Mouse (Mus musculus): ENCODE measurements at regions not wholly inside any gene's neighbourhood (a gene's known extent, or its start where the extent isn't known, plus 50 kb on each side); places are given as distances from the start of the nearest gene placed in this dataset.
A peak's percentile ranks its signal among the peaks of the same experiment; 100 is the strongest.

DNA sequence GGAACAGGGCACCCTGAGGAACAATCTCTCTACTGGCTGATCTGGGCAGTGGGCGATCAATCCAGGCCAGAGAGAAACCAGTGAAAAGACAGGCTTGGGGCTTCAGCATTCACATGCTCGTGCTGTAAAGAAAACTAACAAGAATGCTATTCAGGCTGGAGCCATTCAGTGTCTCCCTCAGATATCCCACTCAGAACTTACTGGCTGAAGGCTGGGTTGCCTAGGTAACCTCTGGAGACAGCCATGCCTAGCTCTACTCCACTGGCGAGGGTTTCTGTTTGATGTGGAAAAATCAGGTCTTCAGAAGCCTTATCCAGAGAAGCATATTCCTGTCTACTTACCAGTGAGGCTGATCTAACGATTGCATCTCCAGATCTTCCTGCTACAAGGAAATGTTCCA is 87.8 kb downstream of the 1700020N01Rik start:
- 69% methylated on average over 4 of the region's 4 CpGs for WGBS
- Histone ChIP-seq H3K4me1 (ENCODE audit: control insufficient read depth, insufficient read depth, insufficient read length, low read length) (peaks cover 4% of the 10 kb centered on the region; the same call in 1 of the 2 replicates), H3K4me3 (ENCODE audit: low read depth, low read length) (no peak overlapping the region), H3K27ac (ENCODE audit: insufficient read depth, low read depth, low read length) (no peak overlapping the region), H3K27me3 (ENCODE audit: control insufficient read depth, insufficient read depth, low read length) (no peaks in the 10 kb centered on the region), H3K36me3 (ENCODE audit: control insufficient read depth, insufficient read depth, low read length) (no peaks in the 10 kb centered on the region)
- TF ChIP-seq CTCF (IDR thresholded peaks at IDR 0.05; ENCODE audit: extremely low read depth, insufficient read length, insufficient replicate concordance, low read depth, low read length): no peak
- TF ChIP-seq POLR2A (IDR thresholded peaks at IDR 0.05; ENCODE audit: low read depth, low read length): no peak

DNA sequence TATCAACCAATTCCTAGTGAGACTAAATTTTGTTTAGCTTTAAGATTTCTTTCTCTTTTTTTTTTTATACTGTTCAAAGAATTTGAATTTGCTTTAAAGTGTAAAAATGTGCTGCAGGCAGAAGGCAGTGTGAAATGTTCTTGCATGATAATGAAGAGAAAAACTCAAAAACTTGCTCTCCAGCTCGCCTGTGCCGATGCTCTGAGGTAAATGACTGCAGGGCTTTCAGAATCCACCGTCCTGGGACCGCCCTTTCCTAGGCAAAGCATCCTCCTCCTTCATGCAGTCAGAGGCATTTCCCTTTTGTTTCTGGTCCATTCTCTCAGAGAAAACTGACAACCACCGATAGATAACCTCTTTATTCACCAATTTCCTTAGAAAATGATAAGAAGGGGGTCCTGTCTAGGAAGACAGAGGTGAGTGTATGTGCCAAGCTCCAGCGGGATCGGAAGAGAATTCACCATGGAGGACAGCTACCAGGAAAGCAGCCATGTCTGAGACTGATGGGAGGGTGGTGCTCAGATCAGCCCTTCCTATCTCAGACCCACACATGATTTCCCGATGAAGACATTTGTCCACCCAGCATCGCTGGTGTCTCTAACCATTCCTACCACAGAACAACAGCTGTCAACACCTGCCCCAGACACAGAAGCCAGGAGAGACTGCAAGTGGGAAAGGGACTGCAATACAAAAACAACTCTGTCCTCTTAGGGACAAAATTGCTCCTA is 91.5 kb downstream of the 1700020N01Rik start:
- TF ChIP-seq POLR2A (IDR thresholded peaks at IDR 0.05; ENCODE audit: low read depth, low read length) (no peak), CTCF (IDR thresholded peaks at IDR 0.05; ENCODE audit: extremely low read depth, insufficient read length, insufficient replicate concordance, low read depth, low read length) (no peak)
- peaks cover 9% of the 10 kb centered on the region; the same call in 1 of the 2 replicates for H3K4me1 ChIP-seq (ENCODE audit: control insufficient read depth, insufficient read depth, insufficient read length, low read length)

DNA sequence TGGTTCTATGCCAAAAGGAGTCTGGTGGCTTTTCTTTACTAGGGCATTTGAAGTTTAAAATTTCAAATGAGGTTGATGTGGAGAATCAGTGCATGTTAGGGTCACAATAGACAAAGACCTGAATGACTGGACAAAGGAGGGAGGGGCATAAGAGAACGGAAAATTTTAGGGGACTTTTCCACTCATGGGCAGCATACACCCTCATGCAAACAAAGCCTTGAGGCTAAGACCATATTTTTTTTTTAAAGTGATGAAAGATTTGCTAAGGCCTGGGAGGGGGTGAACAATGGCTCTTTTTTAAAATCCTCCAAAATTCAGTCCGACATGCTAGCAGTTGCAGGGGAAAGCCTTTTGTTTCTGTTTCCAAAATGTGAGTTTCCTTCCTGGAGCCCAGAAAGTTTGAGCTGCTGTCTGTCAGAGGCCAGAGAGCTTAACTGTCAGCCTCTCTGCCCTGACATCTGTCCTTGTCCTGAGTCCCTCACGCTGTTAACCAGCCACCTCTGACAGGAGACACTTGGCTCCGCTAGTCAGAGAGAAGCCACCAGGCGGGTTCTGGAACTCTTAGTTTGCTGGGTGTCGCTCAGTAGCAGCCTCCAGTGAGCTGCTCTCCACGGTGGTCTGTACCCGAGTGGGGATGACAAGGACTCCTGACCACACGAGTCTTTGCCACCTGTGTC is 92.3 kb downstream of the 1700020N01Rik start:
- Histone ChIP-seq H3K36me3 (ENCODE audit: control insufficient read depth, insufficient read depth, low read length) (no peaks in the 10 kb centered on the region), H3K27me3 (ENCODE audit: control insufficient read depth, insufficient read depth, low read length) (no peaks in the 10 kb centered on the region), H3K4me3 (ENCODE audit: low read depth, low read length) (no peak overlapping the region), H3K4me1 (ENCODE audit: control insufficient read depth, insufficient read depth, insufficient read length, low read length) (peaks cover 9% of the 10 kb centered on the region; the same call in 1 of the 2 replicates), H3K27ac (ENCODE audit: insufficient read depth, low read depth, low read length) (peak overlapping the region; percentile 64)
- no peak for TF ChIP-seq POLR2A (IDR thresholded peaks at IDR 0.05; ENCODE audit: low read depth, low read length)
- TF ChIP-seq CTCF (IDR thresholded peaks at IDR 0.05; ENCODE audit: extremely low read depth, insufficient read length, insufficient replicate concordance, low read depth, low read length): no peak
- WGBS: 15% methylated on average over 9 of the region's 9 CpGs

More for the DNA sequence above, 91.5 kb downstream of the 1700020N01Rik start:
- H3K27me3 ChIP-seq (ENCODE audit: control insufficient read depth, insufficient read depth, low read length): no peaks in the 10 kb centered on the region
- no peak overlapping the region for H3K4me3 ChIP-seq (ENCODE audit: low read depth, low read length)
- no peaks in the 10 kb centered on the region for H3K36me3 ChIP-seq (ENCODE audit: control insufficient read depth, insufficient read depth, low read length)
- H3K27ac ChIP-seq (ENCODE audit: insufficient read depth, low read depth, low read length): no peak overlapping the region
- 74% methylated on average over 9 of the region's 9 CpGs for WGBS

DNA sequence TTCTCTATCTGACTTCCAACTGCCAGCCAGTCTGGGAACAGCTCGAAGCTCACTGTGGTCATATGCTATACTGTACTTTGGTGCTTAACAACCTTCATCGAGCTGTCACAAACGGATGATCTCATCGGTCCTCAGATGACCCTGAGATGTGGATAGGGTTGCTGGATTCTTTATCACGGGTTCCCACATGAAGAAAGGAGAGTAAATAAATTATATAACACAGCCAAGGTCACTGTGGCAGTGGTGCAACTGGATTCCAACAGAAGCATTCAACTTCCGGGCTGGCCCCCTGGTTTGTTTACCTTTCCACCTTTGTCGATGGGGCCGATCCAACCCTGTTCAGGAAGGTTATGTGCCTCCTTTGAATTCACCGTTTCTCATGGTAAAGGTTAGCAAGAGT is 93.1 kb downstream of the 1700020N01Rik start:
- peaks cover 9% of the 10 kb centered on the region; the same call in 1 of the 2 replicates for H3K4me1 ChIP-seq (ENCODE audit: control insufficient read depth, insufficient read depth, insufficient read length, low read length)
- no peaks in the 10 kb centered on the region for H3K36me3 ChIP-seq (ENCODE audit: control insufficient read depth, insufficient read depth, low read length)
- H3K4me3 ChIP-seq (ENCODE audit: low read depth, low read length): no peak overlapping the region
- H3K27ac ChIP-seq (ENCODE audit: insufficient read depth, low read depth, low read length): peak overlapping the region; percentile 73
- TF ChIP-seq POLR2A (IDR thresholded peaks at IDR 0.05; ENCODE audit: low read depth, low read length) (no peak), CTCF (IDR thresholded peaks at IDR 0.05; ENCODE audit: extremely low read depth, insufficient read length, insufficient replicate concordance, low read depth, low read length) (no peak)
- WGBS: 8% methylated on average over 9 of the region's 9 CpGs
- no peaks in the 10 kb centered on the region for H3K27me3 ChIP-seq (ENCODE audit: control insufficient read depth, insufficient read depth, low read length)

DNA sequence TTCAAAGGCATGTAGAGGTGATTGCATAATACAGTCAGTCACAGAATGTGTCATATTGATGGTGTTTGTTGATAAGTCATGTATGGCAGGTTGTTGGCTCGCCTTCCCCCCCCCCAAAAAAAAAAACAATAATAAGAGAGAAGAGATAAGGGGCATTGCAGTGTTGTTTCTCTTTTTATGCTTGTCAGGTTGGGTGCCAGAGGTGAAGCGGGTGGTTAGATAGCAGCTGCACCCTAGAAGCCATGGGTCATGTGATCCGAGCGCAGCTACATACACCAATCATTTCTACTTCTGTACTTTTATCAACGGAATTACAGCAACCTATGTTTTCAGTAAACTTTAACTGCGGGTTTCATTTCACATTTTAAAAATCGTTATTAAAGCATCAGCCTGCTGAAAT is 94.5 kb downstream of the 1700020N01Rik start:
- Histone ChIP-seq H3K27ac (ENCODE audit: insufficient read depth, low read depth, low read length) (no peak overlapping the region), H3K4me1 (ENCODE audit: control insufficient read depth, insufficient read depth, insufficient read length, low read length) (peaks cover 9% of the 10 kb centered on the region; the same call in 1 of the 2 replicates), H3K27me3 (ENCODE audit: control insufficient read depth, insufficient read depth, low read length) (no peaks in the 10 kb centered on the region), H3K4me3 (ENCODE audit: low read depth, low read length) (no peak overlapping the region), H3K36me3 (ENCODE audit: control insufficient read depth, insufficient read depth, low read length) (no peaks in the 10 kb centered on the region)
- WGBS: 27% methylated on average over 7 of the region's 7 CpGs
- no peak for TF ChIP-seq CTCF (IDR thresholded peaks at IDR 0.05; ENCODE audit: extremely low read depth, insufficient read length, insufficient replicate concordance, low read depth, low read length)
- TF ChIP-seq POLR2A (IDR thresholded peaks at IDR 0.05; ENCODE audit: low read depth, low read length): no peak

DNA sequence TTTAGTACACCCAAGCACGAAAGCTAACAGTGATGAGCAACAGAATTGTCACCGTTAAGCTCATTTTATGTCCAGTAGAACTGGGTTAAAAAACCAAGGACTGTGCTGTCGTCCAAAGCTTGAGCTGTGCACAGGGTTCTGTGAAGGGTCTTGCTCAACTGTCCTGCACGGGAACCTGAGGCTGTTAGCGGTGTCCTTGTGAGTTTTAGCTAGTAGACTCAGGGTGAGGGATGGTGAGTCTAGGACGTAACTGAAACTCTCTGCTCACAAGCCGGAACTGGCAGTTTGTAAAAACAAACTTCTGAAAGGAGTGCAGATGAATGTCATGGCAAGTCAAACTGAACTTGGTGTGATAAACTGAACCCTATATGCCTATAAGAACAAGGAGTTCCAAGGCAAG is 95.6 kb downstream of the 1700020N01Rik start:
- H3K27ac ChIP-seq (ENCODE audit: insufficient read depth, low read depth, low read length): no peak overlapping the region
- H3K4me3 ChIP-seq (ENCODE audit: low read depth, low read length): no peak overlapping the region
- WGBS: 83% methylated on average over 7 of the region's 7 CpGs
- H3K36me3 ChIP-seq (ENCODE audit: control insufficient read depth, insufficient read depth, low read length): no peaks in the 10 kb centered on the region
- H3K4me1 ChIP-seq (ENCODE audit: control insufficient read depth, insufficient read depth, insufficient read length, low read length): peaks cover 9% of the 10 kb centered on the region; the same call in 1 of the 2 replicates
- no peaks in the 10 kb centered on the region for H3K27me3 ChIP-seq (ENCODE audit: control insufficient read depth, insufficient read depth, low read length)
- TF ChIP-seq POLR2A (IDR thresholded peaks at IDR 0.05; ENCODE audit: low read depth, low read length) (no peak), CTCF (IDR thresholded peaks at IDR 0.05; ENCODE audit: extremely low read depth, insufficient read length, insufficient replicate concordance, low read depth, low read length) (no peak)

DNA sequence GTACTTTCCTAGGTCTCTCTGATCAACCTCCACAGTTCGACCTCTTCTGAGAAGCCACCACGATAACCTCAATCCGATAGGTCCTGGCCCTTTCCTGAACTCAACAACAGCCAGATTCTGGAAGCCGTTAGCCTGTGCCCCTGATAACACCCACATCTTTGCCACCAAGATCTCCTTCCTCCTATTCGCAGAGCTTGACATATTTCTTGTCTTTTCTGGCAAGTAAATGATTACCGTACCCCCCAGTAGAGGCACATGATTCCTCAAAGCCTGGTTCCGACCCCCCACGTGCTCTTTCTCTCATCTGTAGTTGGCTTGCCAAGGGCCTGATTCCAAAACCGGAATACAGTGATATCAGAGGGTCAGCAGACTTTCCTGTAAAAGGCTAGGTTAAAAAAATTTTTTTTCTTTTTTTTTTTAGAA is 96.9 kb downstream of the 1700020N01Rik start:
- H3K27me3 ChIP-seq (ENCODE audit: control insufficient read depth, insufficient read depth, low read length): no peaks in the 10 kb centered on the region
- TF ChIP-seq POLR2A (IDR thresholded peaks at IDR 0.05; ENCODE audit: low read depth, low read length) (no peak), CTCF (IDR thresholded peaks at IDR 0.05; ENCODE audit: extremely low read depth, insufficient read length, insufficient replicate concordance, low read depth, low read length) (no peak)
- H3K36me3 ChIP-seq (ENCODE audit: control insufficient read depth, insufficient read depth, low read length): no peaks in the 10 kb centered on the region
- H3K27ac ChIP-seq (ENCODE audit: insufficient read depth, low read depth, low read length): no peak overlapping the region
- 85% methylated on average over 9 of the region's 9 CpGs for WGBS
- peaks cover 9% of the 10 kb centered on the region; the same call in 1 of the 2 replicates for H3K4me1 ChIP-seq (ENCODE audit: control insufficient read depth, insufficient read depth, insufficient read length, low read length)
- H3K4me3 ChIP-seq (ENCODE audit: low read depth, low read length): no peak overlapping the region
